Mouse (Mus musculus) gastrocnemius, postnatal 4 days (tissue): ENCODE data around the gene Tomm22. TPM values are rescaled to one million over a fixed set of nuclear protein-coding genes. Genes with fewer than 3 reads are reported as not detected.

Experiments
- DNase-seq, 2 experiments: peaks; one replicate each; pipeline ENCODE4 v3.0.0; 2021 to 2022; ENCODE audit warnings: low spot score in 2 of 2, mixed read lengths in 2 of 2
- total RNA-seq, 2 experiments: library from RNA; stranded (reverse); gene quantifications; 2 replicates each; pipeline ENCODE4 v1.2.3; 2021

The Tomm22 gene
- total RNA-seq, 2 experiments from 2014 or later: 110 to 114 TPM

GRCm38 (mm10) chr15:79720267-79720666, 49.6 kb downstream of the Tomm22 start:
- no peak for DNase-seq

DNA sequence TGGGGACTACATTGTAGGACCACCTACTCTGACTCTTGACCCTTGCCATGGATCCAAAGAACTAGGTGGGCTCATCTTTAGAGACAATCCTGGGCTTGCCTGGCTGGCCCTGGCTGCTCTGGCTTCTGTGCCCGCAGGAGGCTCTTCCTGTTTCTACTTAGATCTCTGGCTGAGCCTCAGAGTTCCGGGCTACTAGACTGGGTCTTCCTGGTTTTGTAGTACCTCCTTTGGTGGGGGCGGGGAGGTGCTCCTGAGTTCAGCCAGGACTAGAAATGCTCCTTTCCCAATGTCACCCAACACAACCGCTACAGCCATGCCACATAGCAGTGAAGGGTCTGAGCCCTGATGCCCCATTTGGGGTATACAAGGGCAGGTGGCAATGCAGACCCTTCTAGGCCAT, 50.1 kb downstream of the Tomm22 start:
- DNase-seq: no peak

Other genes with a start within 250 kb of the Tomm22 start
- gene Csnk1e, start 215.3 kb upstream of the Tomm22 start, total RNA-seq: 10 to 100 TPM; 81.1 to 89.2 TPM
- under 1 TPM in 1 of 2 experiments, not detected in 1; 0.13 TPM for gene Kcnj4, start 165.6 kb upstream of the Tomm22 start, total RNA-seq
- 10 to 100 TPM; 49.1 to 55.1 TPM for gene Kdelr3, start 154.4 kb upstream of the Tomm22 start, total RNA-seq
- gene Ddx17, start 124.1 kb upstream of the Tomm22 start, total RNA-seq: 100 to 1,000 TPM; 210 to 254 TPM
- gene Dmc1, start 65.8 kb upstream of the Tomm22 start, total RNA-seq: 1 to 10 TPM; 1.7 to 3.6 TPM
- gene Fam227a, start 11.9 kb upstream of the Tomm22 start, total RNA-seq: 1 to 10 TPM; 1.7 to 2.1 TPM
- gene Cby1, start 11.7 kb upstream of the Tomm22 start, total RNA-seq: 10 to 100 TPM; 29.9 to 32.1 TPM
- 10 to 100 TPM; 16.6 to 17.4 TPM for gene Josd1, start 17.1 kb downstream of the Tomm22 start, total RNA-seq
- 10 to 100 TPM; 20.7 to 22.5 TPM for gene Gtpbp1, start 20.0 kb downstream of the Tomm22 start, total RNA-seq
- gene Sun2, start 71.7 kb downstream of the Tomm22 start, total RNA-seq: 10 to 100 TPM; 60.4 to 61.3 TPM
- gene Dnal4, start 107.0 kb downstream of the Tomm22 start, total RNA-seq: 10 to 100 TPM; 19.0 to 19.2 TPM
- gene Nptxr, start 133.9 kb downstream of the Tomm22 start, total RNA-seq: 1 to 10 TPM; 7.7 to 8.2 TPM
- 1 to 10 TPM; 1.3 to 1.5 TPM for gene Npcd, start 163.4 kb downstream of the Tomm22 start, total RNA-seq
- 10 to 100 TPM; 58.9 to 59.7 TPM for gene Cbx6, start 163.8 kb downstream of the Tomm22 start, total RNA-seq
- gene Apobec3, start 220.8 kb downstream of the Tomm22 start, total RNA-seq: 10 to 100 TPM; 10.2 to 13.4 TPM